Mouse (Mus musculus) cerebellum, postnatal 14 days (tissue): Measurements from ENCODE around the gene Psma6.

Experiments used
- DNase-seq, 2 experiments: peaks; one replicate each; pipeline ENCODE4 v3.0.0; 2021; ENCODE audit warnings: mixed read lengths in 2 of 2

The Psma6 gene

DNA sequence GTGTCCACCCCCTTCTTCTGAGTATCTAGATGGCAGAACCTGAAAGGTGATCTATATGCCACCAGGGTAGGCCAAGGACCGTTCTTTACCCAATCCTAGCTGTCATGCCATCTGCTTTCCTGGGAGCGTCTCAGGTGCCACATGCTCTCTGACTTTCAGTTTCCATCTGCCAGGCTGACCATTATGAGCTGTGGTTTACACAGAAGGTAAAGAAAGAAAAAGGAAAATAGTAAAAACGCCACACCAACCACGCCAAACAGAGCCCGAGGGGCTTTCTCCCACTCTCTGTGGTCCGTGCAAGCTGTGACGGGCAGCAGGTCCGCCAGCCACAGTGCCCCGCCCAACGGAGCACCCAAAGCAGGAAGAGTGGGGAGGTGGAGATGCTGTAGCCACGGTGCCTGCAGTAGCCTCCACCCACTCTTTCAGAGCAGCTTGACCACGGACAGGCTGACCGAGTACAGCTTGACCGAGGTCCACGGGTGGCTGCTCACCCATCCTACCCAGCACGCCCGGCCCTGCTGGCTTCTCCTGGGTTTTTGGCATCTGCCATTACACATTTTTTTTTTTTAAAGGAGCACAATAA, 81.5 kb downstream of the Psma6 start:
- peak; percentile 66 to 73 for DNase-seq

DNA sequence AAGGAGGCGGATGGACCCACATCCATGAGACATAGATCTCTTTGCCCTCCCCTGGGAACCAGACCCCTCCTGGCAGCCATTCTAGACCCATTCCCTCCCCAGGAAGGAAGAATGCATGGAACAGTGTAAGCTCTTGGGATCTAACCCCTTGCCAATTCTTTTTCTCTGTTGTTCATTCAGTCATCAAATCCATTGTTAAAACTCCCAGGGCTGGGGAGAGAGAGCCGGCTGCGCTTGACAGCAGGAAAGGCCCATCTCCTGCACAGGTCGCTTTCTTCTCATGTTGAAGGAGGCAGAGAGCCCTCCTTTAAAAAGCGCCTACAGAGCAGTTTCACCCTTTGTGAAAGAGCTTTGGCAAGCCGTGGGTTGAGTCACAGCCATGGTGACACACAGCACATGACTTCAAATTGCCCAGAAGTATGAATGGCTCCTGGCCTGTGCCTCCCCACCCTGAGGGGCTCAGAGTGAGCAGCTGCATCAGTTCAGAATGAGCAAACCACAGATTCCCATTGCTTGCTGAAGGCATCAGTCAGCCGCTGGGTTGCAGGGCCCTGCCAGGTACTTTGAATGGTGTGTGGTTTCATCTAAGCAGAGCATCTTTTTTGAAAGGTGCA, 82.2 kb downstream of the Psma6 start:
- DNase-seq = peak; percentile 41 to 48

DNA sequence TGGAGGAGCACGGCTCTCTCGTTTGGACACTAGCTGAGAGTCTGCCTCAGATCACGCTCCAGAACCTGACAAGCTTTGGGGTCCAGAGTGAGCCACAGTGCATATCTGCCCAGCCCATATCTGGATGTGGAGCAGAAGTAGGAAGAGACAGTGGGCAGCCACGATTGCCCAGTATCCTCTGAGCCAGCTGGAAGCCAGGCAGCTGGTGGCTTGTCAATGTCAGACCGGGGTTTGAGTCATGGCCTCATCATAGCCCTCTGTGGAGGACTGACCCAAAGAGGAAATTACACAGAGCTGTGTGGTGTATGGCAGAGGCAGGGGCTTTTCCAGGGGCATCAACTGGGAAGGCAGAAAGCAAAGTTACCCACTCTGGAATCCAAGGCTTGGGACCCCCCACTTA, 82.8 kb downstream of the Psma6 start:
- DNase-seq = peak in 1 of 2 experiments; percentile 21

DNA sequence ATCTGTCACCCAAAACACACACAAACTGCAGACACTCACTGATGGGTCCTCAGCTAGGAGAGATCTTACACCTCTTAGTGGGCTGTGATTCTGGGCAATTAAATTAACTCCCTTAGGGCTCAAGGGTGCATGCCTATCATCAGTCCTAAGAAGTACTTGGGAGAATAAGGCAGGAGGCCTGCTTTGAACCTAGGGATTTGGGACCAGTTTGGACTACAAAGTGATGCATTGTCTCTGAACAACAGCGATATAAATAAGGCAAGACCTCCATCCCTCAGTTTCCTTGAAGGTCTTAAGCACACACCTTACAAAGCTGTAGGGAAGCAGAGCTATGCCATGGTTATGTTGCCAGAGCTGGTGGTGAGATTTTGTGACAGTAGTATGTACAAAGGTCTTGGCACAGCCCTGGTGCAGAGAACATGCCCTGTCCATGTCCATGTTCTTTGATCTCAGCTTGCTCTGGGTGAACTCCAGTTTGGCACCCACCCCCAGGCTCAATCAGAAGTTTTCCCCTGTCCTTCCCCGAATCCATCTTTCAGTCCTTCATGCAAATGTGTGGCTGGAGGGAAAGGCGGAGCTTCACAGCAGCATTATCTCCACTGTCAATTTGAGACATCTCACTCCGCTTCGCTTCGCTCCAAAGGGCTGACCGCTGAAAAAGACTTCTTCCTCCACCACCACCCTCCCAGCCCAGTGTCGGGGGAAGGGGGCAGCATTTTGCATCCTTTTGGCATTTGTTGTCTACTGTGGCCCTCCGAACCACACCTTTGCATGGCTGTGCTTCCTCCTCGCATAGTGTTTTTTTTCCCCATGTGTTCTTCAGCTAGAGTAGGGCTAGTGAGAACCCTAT, 83.5 kb downstream of the Psma6 start:
- no peak for DNase-seq
